Mouse (Mus musculus): ENCODE data around the gene Dhrs7c.

DNA sequence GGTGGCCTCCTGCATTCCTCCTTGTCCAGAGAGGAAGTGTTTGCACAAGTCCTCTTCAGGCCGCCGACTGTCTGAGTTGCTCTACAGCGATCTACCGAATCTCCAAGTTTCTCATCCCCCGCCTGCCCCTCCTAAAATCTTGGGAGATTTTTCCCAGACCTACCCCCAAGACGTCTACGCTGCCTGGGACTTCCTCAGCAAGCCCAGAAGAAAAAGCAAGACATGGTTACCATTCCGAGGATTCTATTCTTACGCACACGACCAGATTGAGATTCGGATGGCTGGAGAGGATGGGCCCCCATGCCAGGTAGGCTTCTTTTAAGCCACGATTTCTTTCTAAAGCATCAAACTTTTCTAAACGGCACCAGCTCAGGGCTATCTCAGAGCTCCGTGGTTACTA lies 26.9 kb upstream of the Dhrs7c start, which contains the start of gene Glp2r:
- no peak for TF ChIP-seq MAX (IDR thresholded peaks at IDR 0.05)
- TF ChIP-seq CTCF (IDR thresholded peaks at IDR 0.05; ENCODE audit: control insufficient read depth, insufficient read depth, insufficient read length) = no peak
- TF ChIP-seq USF1 (IDR thresholded peaks at IDR 0.05; ENCODE audit: low read depth) = no peak
- no peak for TF ChIP-seq MYOG (IDR thresholded peaks at IDR 0.05; ENCODE audit: control insufficient read depth, extremely low read depth, insufficient read length)
- TF ChIP-seq MYOD1 (IDR thresholded peaks at IDR 0.05; ENCODE audit: control insufficient read depth, insufficient read length, low read depth) = no peak

Data from C2C12 (cell line).